Mouse (Mus musculus): ENCODE results near the gene Chn1. TPM values are rescaled to one million over a fixed set of nuclear protein-coding genes. Genes with fewer than 3 reads are reported as not detected.

Gene Chn1
- total RNA-seq, 2 experiments from 2014 or later, result 12.5 to 14.3 TPM

- peak in 1 of 2 experiments; percentile 14 for DNase-seq
Observed at GRCm38 (mm10) chr2:73636387-73636786, 138.8 kb downstream of the Chn1 start.

- no peak for DNase-seq
Observed at GRCm38 (mm10) chr2:73631816-73632215, 143.3 kb downstream of the Chn1 start.

GRCm38 (mm10) chr2:73618486-73619052 is 156.6 kb downstream of the Chn1 start:
- DNase-seq, result no peak

GRCm38 (mm10) chr2:73616434-73617057 is 158.6 kb downstream of the Chn1 start:
- no peak for DNase-seq

- no peak for DNase-seq
Observed at GRCm38 (mm10) chr2:73615456-73615855, 159.7 kb downstream of the Chn1 start.

GRCm38 (mm10) chr2:73614303-73614702 is 160.8 kb downstream of the Chn1 start:
- no peak for DNase-seq

GRCm38 (mm10) chr2:73612941-73613340 is 162.2 kb downstream of the Chn1 start:
- no peak for DNase-seq

- DNase-seq, result no peak
Observed at GRCm38 (mm10) chr2:73612367-73612914, 162.7 kb downstream of the Chn1 start.

GRCm38 (mm10) chr2:73611798-73612197 is 163.3 kb downstream of the Chn1 start:
- no peak for DNase-seq

GRCm38 (mm10) chr2:73609724-73610210 is 165.4 kb downstream of the Chn1 start:
- no peak for DNase-seq

- DNase-seq, result peak; percentile 74 to 82
Observed at GRCm38 (mm10) chr2:73609067-73609723, 166.0 kb downstream of the Chn1 start.

GRCm38 (mm10) chr2:73608391-73608790 is 166.8 kb downstream of the Chn1 start:
- DNase-seq, result no peak

GRCm38 (mm10) chr2:73607609-73608008 is 167.5 kb downstream of the Chn1 start:
- no peak for DNase-seq

GRCm38 (mm10) chr2:73607146-73607545 is 168.0 kb downstream of the Chn1 start:
- no peak for DNase-seq

- no peak for DNase-seq
Observed at GRCm38 (mm10) chr2:73606616-73607015, 168.5 kb downstream of the Chn1 start.

GRCm38 (mm10) chr2:73605077-73605476 is 170.1 kb downstream of the Chn1 start:
- peak; percentile 43 to 58 for DNase-seq

GRCm38 (mm10) chr2:73604579-73604978 is 170.6 kb downstream of the Chn1 start:
- no peak for DNase-seq

GRCm38 (mm10) chr2:73600650-73601049 is 174.5 kb downstream of the Chn1 start:
- DNase-seq, result no peak

- no peak for DNase-seq
Observed at GRCm38 (mm10) chr2:73597772-73598171, 177.4 kb downstream of the Chn1 start.

- no peak for DNase-seq
Observed at GRCm38 (mm10) chr2:73596786-73597185, 178.4 kb downstream of the Chn1 start.

GRCm38 (mm10) chr2:73596326-73596725 is 178.8 kb downstream of the Chn1 start:
- no peak for DNase-seq

- no peak for DNase-seq
Observed at GRCm38 (mm10) chr2:73593101-73593439, 182.1 kb downstream of the Chn1 start.

All from adrenal gland, postnatal 36 days (tissue).